Mouse (Mus musculus) kidney, adult 9 months (tissue): Measurements from ENCODE around the gene Olfr746.

Source experiments
- DNase-seq: peaks from one replicate; pipeline ENCODE4 v3.0.0; 2022

Olfr746 gene

DNA sequence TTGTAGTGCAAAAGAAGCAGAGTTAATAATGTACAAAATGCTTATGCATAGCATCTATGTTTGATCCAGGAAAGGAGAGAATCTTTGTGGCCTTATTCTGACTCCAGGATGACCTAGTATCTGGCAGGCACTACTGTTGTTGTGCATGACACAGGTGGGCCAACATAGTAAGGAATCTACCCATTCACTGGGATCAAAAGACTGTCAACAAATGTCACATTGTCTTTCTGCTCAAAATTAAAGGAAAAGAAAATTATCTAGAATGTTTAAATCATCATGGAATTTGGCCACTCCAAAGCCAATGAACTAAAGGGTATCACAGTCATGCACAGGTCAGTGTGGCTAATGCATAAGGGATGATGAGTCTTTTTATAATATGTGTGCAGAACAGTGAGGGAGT, at the start of gene Olfr746:
Gene Olfr746, plus strand, starts transcription at position 301 of the 400 bp plus-strand sequence.
- no peak for DNase-seq

DNA sequence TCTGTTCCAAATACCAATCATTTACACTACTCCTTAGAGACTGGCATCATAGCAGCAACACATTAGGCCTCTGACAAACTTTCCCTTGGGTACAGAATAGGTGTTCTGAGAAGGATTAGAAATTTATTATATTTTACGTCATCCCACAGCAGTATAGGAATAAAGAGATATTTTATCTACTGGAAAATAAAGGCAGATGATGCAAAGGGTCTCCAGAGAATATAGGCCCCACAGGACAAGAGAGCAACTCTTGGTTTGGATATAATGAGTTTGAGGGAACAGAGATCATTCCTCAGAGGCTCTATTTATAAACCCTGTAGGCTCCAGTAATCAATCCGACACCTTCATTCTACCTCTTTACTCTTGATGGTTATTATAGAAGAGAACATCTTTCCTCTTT, 32.3 kb upstream of the Olfr746 start, which contains the start of gene Olfr744:
Gene Olfr744, plus strand, starts transcription at position 301 of the 400 bp plus-strand sequence.
- DNase-seq: no peak

DNA sequence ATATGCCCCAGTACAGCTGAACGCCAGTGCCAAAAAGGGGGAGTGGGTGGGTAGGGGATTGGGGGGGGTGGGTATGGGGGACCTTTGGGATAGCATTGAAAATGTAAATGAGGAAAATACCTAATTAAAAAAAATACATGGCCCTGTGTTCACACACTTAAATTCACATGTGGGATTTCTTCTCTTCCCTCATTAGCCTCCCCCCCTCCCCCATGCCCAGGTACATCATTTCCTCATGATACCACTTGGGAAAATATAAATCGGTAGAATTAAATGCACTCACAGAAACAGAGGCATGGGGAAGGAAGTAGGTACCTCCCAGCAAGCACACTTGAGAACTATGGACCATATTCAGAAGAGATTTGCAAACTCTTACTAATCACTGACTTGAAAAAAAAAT, 7.8 kb upstream of the Olfr746 start, which contains the start of gene Olfr745:
Gene Olfr745, plus strand, starts transcription at position 301 of the 400 bp plus-strand sequence.
- DNase-seq: no peak

DNA sequence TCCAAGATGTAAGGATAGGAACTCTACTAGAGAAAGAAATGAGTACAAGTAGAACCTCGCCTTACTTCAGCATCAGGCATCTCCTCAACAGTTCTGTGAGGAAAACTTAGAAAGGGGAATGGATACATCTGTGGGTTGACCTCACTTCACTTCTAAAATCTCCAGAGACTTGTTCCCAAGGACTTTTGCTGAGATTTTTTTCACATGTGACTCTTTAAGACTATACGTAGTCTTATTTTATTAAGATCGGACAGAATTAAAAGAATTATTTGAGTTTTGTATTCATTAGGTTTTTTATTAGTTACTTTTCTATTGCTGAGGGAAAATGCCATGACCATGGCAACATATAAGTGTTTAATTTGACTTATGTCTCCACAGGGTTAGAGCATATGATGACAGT, 46.2 kb downstream of the Olfr746 start, which contains the start of gene Olfr747:
Gene Olfr747, minus strand, starts transcription at position 101 of the 400 bp plus-strand sequence.
- DNase-seq: no peak
